Mouse (Mus musculus) macrophage (primary cell): Measurements from ENCODE around the gene Gm8127. TPM values are rescaled to one million over a fixed set of nuclear protein-coding genes. Genes with fewer than 3 reads are reported as not detected.
"Not testable (repeated sequence)": the region's sequence is repeated elsewhere in the genome, so short reads cannot be mapped to it uniquely, and the experiment has no call there.

Experiments used
- H3K27ac ChIP-seq: fragments of 350-480 bp; formaldehyde crosslinking; 2 replicates; pipeline ENCODE4 v1.9.0; 2021
- H3K36me3 ChIP-seq: fragments of 350-480 bp; formaldehyde crosslinking; 2 replicates; pipeline ENCODE4 v1.9.0; 2021; ENCODE audit errors: inconsistent target
- H3K4me3 ChIP-seq: fragments of 350-480 bp; formaldehyde crosslinking; 2 replicates; pipeline ENCODE4 v1.9.0; 2021; ENCODE audit errors: inconsistent target
- H3K79me2 ChIP-seq: fragments of 350-480 bp; formaldehyde crosslinking; 2 replicates; pipeline ENCODE4 v1.9.0; 2021; ENCODE audit errors: inconsistent target
- WGBS: methylation state at CpG from one replicate; pipeline ENCODE4 v1.1.7; 2026; ENCODE audit warnings: inconsistent platforms; ENCODE audit not compliant: missing documents; 5-methylcytosine and 5-hydroxymethylcytosine counted together
- polyA plus RNA-seq: library from polyadenylated mRNA; stranded (reverse); fragments of 250-400 nt; gene quantifications from 3 replicates; pipeline ENCODE4 v1.2.4, GENCODE M21; 2018; ENCODE audit warnings: inconsistent platforms
- total RNA-seq, 78 experiments: library from RNA; depleted of rRNA; stranded (reverse); fragments of 250-400 nt; gene quantifications; 1 replicate in 9 of 78; 2 replicates in 24 of 78; 3 replicates in 43 of 78; 4 replicates in 2 of 78; pipeline ENCODE4 v1.2.4; 2018; ENCODE audit warnings: inconsistent platforms in 56 of 78

The Gm8127 gene
- not detected for total RNA-seq (2018; cell fraction: chromatin; rRNA removed)
- not detected for total RNA-seq (2018; cell fraction: cytosol; rRNA removed)
- not detected for total RNA-seq (2018; cell fraction: nucleus; rRNA removed)
- polyA plus RNA-seq: not detected in 3 replicates

GRCm38 (mm10) chr14:43293503-43293902 is at the start of gene Gm8127:
Gm8127 (minus strand) TSS chr14:43293832.
- H3K27ac ChIP-seq, H3K79me2 ChIP-seq, H3K4me3 ChIP-seq, H3K36me3 ChIP-seq: not testable (repeated sequence)
- WGBS: 86% methylated on average over 3 of the region's 3 CpGs

DNA sequence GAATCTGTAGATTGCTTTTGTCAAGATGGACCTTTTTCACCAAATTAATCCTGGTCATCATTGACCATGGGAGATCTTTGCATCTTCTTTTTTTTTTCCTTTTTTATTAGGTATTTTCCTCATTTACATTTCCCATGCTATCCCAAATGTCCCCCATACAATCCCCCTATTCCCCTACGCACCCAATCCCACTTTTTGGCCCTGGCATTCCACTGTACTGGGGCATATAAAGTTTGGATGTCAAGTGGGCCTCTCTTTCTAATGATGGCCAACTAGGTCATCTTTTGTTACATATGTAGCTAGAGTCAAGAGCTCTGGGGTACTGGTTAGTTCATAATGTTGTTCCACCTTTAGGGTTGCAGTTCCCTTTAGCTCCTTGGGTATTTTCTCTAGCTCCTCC is 44.0 kb upstream of the Gm8127 start:
- not testable (repeated sequence) for H3K4me3 ChIP-seq, H3K36me3 ChIP-seq, H3K79me2 ChIP-seq, H3K27ac ChIP-seq
- WGBS: 39% methylated on average over 1 of the region's 1 CpGs

DNA sequence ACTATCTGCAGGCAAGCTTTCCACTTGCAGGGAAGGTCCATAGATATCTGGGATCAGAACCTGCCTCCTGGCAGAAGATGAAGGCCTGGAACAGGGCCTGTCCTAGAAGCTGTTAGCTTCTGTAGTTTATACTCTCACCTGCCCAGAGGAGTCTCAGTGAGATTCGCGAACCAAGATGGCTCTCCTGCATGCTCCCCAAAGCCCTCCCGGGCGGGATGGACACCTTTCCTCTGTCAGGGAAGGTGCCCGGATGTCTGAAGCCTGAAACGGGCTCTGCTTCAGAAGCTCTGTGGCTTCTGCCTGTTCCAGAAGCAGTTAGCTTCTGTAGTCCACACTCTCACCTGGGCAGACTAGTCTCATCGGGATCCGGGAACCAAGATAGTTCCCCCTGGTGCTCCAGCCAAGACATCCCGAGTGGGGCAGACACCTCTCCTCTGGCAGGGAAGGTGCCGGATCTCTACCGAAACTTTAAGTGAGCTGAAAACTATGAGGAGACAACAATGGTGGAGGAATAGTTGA is 37.8 kb upstream of the Gm8127 start:
- not testable (repeated sequence) for H3K36me3 ChIP-seq, H3K27ac ChIP-seq, H3K79me2 ChIP-seq, H3K4me3 ChIP-seq
- WGBS: 93% methylated on average over 9 of the region's 11 CpGs

DNA sequence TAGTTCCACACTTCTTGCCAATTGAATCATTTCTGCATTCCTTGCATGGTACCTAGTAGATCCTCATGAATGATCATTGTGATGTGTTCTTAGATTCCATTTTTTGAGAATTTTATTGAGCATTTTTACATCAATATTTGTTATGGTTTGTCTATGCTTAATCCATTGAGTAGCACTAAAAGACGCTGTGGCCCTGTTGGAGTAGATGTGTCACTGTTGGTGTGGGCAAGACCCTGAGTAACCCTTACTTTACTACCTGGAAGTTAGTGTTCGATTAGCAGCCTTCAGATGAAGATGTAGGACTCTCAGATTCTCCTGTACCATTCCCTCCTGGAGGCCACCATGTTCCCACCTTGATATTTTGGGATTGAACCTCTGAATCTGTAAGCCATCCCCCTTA is 35.0 kb upstream of the Gm8127 start:
- H3K36me3 ChIP-seq, H3K79me2 ChIP-seq, H3K4me3 ChIP-seq, H3K27ac ChIP-seq: not testable (repeated sequence)
- WGBS: 82% methylated on average over 1 of the region's 2 CpGs

GRCm38 (mm10) chr14:43319516-43319915 is 25.9 kb upstream of the Gm8127 start:
- H3K4me3 ChIP-seq, H3K36me3 ChIP-seq, H3K27ac ChIP-seq, H3K79me2 ChIP-seq: not testable (repeated sequence)

- H3K27ac ChIP-seq, H3K79me2 ChIP-seq, H3K36me3 ChIP-seq, H3K4me3 ChIP-seq: not testable (repeated sequence)
- 88% methylated on average over 3 of the region's 3 CpGs for WGBS
Measured at GRCm38 (mm10) chr14:43278681-43279080, 15.0 kb downstream of the Gm8127 start.

GRCm38 (mm10) chr14:43278146-43278545 is 15.5 kb downstream of the Gm8127 start:
- 48% methylated on average over 4 of the region's 4 CpGs for WGBS
- H3K4me3 ChIP-seq, H3K79me2 ChIP-seq, H3K27ac ChIP-seq, H3K36me3 ChIP-seq: not testable (repeated sequence)

DNA sequence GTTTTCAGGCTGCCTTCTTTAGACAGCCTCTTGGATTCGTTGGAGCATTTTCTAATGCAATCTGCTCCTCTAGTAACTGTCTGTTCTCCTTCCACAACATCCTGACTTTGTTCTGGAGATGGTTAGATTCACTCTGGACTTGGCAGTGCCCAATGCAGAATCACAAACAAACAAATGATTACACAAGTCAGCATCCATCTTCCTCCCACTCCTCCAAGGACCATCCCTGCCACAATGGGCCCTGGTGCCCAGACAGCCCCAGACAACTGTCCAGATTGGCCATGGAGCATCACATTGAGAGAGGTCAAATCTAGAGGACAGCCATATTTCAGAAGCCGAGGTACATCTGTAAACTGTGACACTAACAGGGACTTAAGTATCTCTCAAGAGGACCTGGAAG is 16.2 kb downstream of the Gm8127 start:
- H3K4me3 ChIP-seq, H3K27ac ChIP-seq, H3K36me3 ChIP-seq, H3K79me2 ChIP-seq: not testable (repeated sequence)
- 63% methylated on average over 2 of the region's 2 CpGs for WGBS

DNA sequence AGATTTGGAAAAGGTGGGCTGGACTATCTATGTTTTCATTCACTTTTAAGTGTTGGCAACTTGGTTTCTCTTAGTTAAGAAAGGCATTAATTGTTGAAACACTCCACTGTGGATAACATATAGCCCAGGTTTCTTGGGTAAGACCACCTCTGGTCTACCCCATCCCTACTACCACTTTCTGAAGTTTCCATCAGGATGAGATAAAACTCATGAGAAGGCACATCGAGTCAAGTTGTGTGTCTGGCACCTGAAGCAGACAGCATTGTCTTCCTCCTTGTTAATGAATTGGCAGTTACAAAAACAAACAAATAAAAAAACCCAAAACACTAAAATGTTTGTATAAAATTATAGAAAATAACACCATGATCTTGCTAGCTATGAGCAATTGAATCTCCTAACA is 17.9 kb downstream of the Gm8127 start:
- not testable (repeated sequence) for H3K27ac ChIP-seq, H3K79me2 ChIP-seq, H3K4me3 ChIP-seq, H3K36me3 ChIP-seq
- 84% methylated on average over 1 of the region's 1 CpGs for WGBS

DNA sequence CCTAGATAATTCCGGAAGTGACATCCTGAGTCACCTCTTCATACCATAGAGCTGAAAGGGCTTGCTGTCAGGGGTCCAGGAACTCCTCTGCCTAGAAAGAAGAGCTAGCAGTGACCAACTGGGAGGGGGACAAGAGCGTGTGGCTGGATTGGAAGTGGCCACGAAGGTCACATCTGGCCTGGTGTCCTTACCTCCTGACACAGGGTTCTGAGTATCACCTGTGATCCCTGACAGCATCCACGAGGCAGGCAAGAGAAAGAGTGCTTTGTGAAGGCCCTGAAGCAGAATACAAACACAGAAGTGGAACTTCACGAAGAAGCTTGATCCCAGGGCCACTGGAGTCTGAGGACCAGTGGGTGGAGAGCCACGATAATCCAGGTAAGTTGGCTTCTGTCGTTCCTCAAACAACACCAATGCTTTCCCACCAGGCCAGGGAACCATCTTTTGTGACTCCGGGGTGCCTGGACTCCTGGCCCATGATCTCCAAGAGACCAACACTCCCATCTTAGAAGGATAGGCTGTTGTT is 18.6 kb downstream of the Gm8127 start, which contains the start of gene Gm9732:
Gene Gm9732, plus strand, starts transcription at position 51 of the 526 bp plus-strand sequence.
- H3K79me2 ChIP-seq, H3K36me3 ChIP-seq, H3K4me3 ChIP-seq, H3K27ac ChIP-seq: not testable (repeated sequence)
- 81% methylated on average over 8 of the region's 8 CpGs for WGBS

DNA sequence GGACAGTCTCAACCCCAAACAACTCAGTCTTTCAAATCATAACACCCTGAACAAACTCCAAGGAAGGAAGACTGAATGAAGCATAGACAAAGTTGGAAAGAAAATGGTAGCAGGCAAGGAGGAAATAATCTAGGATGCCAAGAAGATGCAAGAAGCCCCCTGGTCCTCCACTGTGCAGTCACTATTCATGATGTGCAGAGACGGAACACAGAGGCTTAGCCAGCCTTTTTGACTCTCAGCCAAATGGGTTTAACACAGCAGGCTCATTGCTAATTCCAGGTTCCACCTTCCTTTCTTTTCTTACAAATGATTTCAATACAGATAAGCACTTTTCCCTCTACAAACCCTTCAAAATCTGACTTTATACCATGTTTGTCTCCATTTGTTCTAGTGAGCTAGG is 20.5 kb downstream of the Gm8127 start:
- H3K27ac ChIP-seq, H3K36me3 ChIP-seq, H3K4me3 ChIP-seq, H3K79me2 ChIP-seq: not testable (repeated sequence)
- 100% methylated on average over 1 of the region's 1 CpGs for WGBS

- not testable (repeated sequence) for H3K36me3 ChIP-seq, H3K27ac ChIP-seq, H3K79me2 ChIP-seq, H3K4me3 ChIP-seq
- 90% methylated on average over 3 of the region's 3 CpGs for WGBS
Measured at GRCm38 (mm10) chr14:43269211-43269610, 24.4 kb downstream of the Gm8127 start.

GRCm38 (mm10) chr14:43268521-43269084 is 25.0 kb downstream of the Gm8127 start:
- not testable (repeated sequence) for H3K27ac ChIP-seq, H3K79me2 ChIP-seq, H3K4me3 ChIP-seq, H3K36me3 ChIP-seq
- 38% methylated on average over 2 of the region's 2 CpGs for WGBS

- H3K27ac ChIP-seq, H3K36me3 ChIP-seq, H3K4me3 ChIP-seq, H3K79me2 ChIP-seq: not testable (repeated sequence)
- 90% methylated on average over 2 of the region's 3 CpGs for WGBS
Measured at GRCm38 (mm10) chr14:43263421-43263820, 30.2 kb downstream of the Gm8127 start.

- WGBS: no CpG with 5 or more reads among the region's 4 CpGs
- H3K4me3 ChIP-seq, H3K79me2 ChIP-seq, H3K36me3 ChIP-seq, H3K27ac ChIP-seq: not testable (repeated sequence)
Measured at GRCm38 (mm10) chr14:43258349-43258748, 35.3 kb downstream of the Gm8127 start, which contains the start of gene Gm8126. Gm8126 (plus strand) TSS chr14:43258649.

GRCm38 (mm10) chr14:43256511-43256910 is 37.1 kb downstream of the Gm8127 start:
- H3K27ac ChIP-seq, H3K4me3 ChIP-seq, H3K79me2 ChIP-seq, H3K36me3 ChIP-seq: not testable (repeated sequence)
- 50% methylated on average over 1 of the region's 1 CpGs for WGBS
